Mouse (Mus musculus) MN1 (cell line): ENCODE data around the gene Anln.
"Not testable (repeated sequence)": the region's sequence is repeated elsewhere in the genome, so short reads cannot be mapped to it uniquely, and the experiment has no call there.

Experiments
- DNase-seq: peaks from one replicate; pipeline ENCODE4 v3.0.0-alpha.2; 2016; ENCODE audit warnings: low spot score

Gene Anln

DNA sequence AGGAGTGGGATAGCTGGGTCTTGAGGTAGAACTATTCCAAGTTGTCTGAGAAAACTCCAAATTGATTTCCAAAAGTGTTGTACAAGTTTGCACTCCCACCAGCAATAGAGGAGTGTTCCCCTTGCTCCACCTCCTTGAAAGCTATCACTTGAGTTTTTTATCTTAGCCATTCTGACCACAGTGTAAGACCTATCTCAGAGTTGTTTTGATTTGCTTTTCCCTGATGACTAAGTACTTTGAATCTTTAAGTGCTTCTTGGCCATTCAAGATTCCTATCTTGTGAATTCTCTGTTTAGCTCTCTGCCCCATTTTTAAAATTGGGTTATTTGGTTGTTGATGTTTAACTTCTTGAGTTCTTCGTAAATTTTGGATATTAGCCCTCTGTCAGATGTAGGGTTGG is 69.9 kb downstream of the Anln start:
- no peak for DNase-seq

- not testable (repeated sequence) for DNase-seq
Observed at GRCm38 (mm10) chr9:22316047-22316446, 72.9 kb downstream of the Anln start.

GRCm38 (mm10) chr9:22314066-22314465 is 74.9 kb downstream of the Anln start:
- DNase-seq = no peak

GRCm38 (mm10) chr9:22313218-22313617 is 75.8 kb downstream of the Anln start:
- no peak for DNase-seq

DNA sequence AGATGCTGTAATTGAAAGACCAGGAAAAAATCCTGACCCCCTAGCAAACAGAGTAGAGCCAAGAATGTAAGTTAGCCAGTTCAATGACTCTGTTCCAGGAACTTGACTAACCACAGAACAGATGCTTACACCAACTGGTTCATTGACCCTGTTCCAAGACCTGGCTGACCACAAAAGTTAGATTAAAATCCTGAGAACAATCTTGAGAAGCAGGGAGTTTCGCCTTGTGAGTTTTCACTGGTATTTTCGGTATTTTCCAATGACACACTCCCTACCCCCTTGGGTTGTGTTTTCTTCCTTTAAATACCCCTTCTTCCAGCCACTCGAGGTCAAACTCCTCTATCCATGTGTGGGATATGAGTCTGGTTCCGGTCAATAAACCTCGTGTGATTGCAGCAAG is 79.3 kb downstream of the Anln start:
- no peak for DNase-seq

DNA sequence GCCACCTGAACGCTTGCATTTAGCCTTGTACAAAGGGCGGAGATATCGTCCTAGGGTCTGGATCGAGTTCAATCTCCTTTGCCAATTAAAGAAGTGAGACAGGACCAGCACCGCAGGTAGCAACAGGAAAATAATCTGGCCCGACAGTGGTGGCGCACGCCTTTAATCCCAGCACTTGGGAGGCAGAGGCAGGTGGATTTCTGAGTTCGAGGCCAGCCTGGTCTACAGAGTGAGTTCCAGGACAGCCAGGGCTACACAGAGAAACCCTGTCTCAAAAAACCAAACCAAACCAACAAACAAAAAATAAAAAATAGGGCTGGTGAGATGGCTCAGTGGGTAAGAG is 81.1 kb downstream of the Anln start:
- DNase-seq = not testable (repeated sequence)

DNA sequence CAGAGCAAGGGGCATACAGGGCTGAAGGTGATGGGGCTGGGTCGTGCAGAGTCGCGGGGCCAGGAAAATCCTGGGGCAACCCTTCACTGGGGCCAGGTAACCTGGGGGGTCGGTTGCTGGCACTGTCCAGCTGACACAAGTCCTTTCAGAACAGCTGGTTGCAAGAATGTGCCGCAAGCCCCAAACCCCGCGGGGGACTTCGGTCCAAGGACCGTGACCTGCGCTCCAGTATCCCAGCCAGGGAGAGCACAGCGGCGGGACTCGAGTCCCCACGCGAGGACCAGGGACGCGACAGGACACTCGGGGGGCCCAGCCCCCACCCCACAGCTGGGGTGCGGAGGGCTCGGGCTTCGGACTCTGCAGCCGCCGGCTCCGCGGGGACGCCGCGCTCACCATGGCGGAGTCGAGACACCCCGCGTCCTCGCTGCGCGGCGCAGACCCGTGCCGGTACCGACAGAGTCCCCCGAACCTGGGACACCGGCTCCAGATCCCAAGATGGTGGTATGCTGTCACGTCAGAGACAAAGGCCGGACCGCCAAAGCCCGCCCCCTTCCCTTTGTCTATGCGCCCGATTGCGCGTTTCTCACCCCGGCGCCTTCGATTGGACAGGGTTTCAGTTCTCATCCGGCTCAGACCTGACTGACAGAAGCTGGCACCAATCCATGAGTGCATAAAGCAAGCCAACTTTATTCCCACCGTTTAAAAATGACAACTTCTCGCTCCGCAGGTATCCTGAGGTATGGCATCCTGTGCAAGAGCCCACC is 81.7 kb downstream of the Anln start, which contains the start of gene Zfp810:
TSS of gene Zfp810 (minus strand) at position 493 of the 764 bp plus-strand sequence.
- peak; percentile 91 for DNase-seq

DNA sequence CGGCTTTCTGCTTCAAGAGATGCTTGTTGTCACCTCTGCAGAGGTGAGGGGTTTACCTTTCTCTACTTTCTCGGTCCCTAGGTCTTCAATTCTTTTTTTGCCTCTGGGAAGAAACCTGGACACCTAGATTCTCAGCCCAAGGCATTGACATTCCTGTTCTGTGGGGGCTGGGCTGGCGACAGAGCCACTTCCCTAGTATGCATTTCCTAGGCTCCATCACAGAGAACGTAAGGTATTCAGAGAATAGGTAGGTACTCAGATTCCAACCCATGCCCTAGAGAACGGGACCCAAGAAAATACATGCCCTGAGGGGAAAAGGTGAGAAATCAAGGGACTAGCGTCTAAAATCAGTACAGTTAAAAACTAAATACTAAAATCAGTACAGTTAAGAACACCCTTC is 82.3 kb downstream of the Anln start:
- no peak for DNase-seq

DNA sequence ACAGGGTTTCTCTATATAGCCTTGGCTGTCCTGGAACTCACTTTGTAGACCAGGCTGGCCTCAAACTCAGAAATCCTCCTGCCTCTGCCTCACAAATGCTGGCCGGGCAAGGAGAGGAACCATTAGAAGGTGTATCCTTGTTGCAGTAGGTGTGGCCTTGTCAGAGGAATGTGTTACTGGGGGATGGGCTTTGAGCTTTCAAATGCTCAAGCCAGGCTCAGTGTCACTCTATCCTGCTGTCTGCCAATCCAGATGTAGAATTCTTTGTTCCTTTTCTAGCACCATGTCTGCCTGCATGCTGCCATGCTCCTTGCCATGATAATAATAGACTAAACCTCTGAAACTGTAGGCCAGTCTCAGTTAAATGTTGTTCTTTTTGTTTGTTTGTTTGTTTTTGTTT is 86.8 kb downstream of the Anln start:
- DNase-seq = no peak
